Mouse (Mus musculus): Measurements from ENCODE around the gene Cyp4f39. TPM values are rescaled to one million over a fixed set of nuclear protein-coding genes. Genes with fewer than 3 reads are reported as not detected.

Cyp4f39 gene
- total RNA-seq (2021): not detected
- long read RNA-seq, experiment 1, partial matches to known transcripts: 1 of 1 reads
- long read RNA-seq, experiment 1, other reads (novel, unspliced or antisense): 0 of 1 reads
- long read RNA-seq, experiment 2: 0 reads

DNA sequence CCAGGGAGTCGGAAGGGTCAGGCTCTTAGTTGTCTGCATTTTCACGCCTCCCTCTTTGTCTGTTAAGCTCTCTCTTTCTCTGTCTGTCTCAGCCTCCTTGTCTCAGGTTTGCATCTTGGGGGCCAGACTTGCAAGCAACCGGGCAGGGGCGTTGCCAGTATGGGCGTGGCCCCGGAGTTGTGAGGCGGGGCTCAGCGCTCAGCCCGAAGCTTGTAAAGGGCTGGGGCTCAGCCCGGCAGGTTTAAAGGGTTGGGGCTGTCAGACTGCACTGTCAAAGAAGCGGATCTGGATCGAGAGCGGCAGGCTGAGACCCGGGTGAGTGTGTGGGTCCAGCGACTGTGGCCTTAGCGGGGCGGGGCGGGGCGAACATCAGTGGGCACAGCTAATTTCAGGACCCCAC lies at the start of gene Cyp4f39:
Cyp4f39 (plus strand) TSS at position 242 of the 400 bp plus-strand sequence.
- intact Hi-C loops (cut with DNase I): no loop called here

DNA sequence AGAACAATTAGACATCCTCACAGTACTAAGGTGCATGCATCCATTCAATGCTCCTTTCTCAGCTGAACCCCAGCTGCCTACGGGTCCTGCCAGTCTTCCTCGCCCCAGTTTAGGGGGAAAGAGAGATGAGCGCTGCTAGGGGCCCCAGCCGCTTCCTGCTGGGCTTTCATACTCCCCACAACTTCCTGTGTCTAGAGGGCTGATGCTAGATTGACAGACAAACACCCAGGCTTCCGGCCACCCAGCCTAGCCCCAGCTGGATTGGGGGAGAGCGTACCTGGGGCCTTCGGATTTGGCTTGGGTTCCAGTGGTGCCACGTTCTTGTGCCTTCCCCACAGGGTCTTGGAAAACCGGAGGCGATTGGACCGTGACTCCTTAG lies 49.8 kb upstream of the Cyp4f39 start:
- DNase-seq (ENCODE audit: low spot score in 2 of 2): no peak
- intact Hi-C loops (cut with DNase I): no loop called here

More for the DNA sequence above, at the start of gene Cyp4f39:
- DNase-seq (ENCODE audit: low spot score in 2 of 2): no peak

DNA sequence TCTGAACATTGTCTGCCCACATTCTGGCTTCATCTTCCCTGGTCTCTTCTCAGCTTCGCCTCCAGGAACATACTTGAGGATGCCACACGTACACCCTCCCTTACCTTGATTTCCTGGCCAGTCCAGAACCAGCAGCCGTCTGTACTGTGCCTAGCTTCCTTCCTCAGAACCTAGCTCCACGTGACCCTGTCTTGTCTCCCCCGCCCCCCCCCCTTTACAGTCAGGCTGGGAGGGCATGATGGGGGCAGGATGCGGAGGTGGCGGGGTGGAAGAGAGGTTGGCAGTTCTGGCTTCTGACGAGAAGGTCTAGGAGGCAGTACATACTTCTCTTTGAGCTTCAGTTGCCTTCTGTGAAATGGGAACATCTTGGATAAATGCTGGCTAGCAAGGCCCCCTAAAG lies 49.1 kb upstream of the Cyp4f39 start, which contains the start of gene Rasal3:
Rasal3 (minus strand) TSS at position 167 of the 400 bp plus-strand sequence.
- intact Hi-C loops (cut with DNase I): no loop called here

DNA sequence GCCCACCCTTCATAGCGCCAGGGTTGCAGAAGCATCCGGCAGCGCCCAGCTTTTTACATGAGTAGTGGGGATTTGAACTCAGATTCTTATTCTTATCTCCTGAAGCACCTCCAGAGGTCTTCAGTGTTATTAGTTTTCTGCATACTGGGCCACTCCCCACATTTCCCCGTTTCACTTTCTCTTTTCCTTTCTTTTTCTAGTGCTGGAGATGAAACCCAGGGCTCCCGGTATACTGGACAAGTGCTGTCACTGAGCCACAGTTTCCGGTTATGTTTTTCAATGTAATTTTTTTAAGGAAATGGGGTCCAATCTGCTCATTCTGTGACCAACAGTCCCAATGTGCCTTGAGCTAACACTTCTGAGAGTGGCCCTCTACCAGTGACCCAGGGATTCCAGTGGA lies 40.6 kb upstream of the Cyp4f39 start:
- no peak for DNase-seq (ENCODE audit: low spot score in 2 of 2)

More for the DNA sequence above, 49.1 kb upstream of the Cyp4f39 start, which contains the start of gene Rasal3:
- DNase-seq (ENCODE audit: low spot score in 2 of 2): no peak

DNA sequence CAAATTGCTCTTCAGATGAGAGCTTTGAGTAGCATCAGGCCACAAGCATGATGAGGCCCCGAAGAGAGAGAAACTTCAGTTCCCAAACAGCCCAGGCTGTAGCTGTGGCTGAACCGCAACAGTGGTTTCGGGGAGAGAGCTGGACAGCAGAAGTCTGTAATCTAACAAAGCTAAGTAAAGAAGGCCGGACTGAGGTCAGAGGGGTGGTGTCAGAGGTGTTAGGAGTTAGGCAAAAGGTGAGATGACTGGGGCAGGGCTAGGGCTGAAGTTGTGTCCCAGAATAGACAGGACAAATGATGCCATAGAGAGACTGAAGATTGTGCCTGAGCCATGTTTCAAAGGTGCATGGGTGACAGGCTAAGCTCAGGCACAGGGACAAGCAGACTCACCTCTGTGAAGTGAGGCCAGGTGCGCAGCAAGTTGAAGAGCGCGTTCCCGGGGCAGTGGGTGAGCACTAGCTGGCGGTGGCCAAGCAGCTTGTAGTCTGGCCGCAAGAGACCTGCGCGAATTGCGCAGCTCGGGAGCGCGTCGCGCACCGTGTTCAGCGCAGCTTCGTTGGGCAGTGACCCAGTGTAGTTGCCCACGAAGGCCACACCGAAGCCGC lies 37.0 kb upstream of the Cyp4f39 start:
- intact Hi-C loops (cut with DNase I): no loop called here
- DNase-seq (ENCODE audit: low spot score in 2 of 2): no peak

More for the DNA sequence above, 40.6 kb upstream of the Cyp4f39 start:
- intact Hi-C loops (cut with DNase I): no loop called here

DNA sequence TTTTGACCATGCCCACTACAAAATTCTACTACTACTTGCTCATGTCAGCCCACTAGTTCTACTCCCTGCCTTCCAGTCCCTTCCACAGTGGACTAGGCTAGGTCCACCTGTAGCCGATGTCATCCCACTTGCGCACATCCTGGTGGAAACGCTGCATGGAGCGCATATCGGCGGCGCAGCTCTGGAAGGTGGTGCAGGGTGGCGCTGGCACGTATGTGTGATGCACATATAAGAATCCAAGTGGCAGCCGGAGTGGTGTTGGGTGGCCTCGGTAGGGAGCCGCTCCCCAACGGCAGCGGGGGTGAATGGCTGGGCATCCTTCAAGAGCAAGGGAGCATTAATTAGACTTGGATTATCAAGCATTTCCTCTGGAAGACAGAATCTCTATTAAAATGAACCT lies 35.8 kb upstream of the Cyp4f39 start:
- intact Hi-C loops (cut with DNase I): no loop called here
- DNase-seq (ENCODE audit: low spot score in 2 of 2): no peak

DNA sequence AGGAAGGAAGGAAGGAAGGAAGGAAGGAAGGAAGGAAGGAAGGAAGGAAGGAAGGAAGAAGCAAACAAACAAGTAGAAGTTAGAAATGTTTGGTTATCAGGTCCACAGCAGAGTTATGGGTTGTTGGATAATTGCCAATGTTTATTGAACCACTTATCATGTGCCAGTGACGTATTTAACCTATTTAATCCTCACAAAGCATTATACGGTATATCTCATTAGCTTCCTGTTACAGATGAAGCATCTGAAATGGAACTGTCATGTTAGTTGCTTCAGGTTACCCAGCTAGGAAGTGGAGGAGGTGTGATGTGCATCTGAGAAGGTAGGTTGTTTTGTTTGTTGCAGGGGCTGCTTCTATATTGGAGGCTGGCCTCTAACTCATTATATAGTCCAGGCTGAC lies 32.5 kb upstream of the Cyp4f39 start:
- intact Hi-C loops (cut with DNase I): no loop called here
- DNase-seq (ENCODE audit: low spot score in 2 of 2): no peak

DNA sequence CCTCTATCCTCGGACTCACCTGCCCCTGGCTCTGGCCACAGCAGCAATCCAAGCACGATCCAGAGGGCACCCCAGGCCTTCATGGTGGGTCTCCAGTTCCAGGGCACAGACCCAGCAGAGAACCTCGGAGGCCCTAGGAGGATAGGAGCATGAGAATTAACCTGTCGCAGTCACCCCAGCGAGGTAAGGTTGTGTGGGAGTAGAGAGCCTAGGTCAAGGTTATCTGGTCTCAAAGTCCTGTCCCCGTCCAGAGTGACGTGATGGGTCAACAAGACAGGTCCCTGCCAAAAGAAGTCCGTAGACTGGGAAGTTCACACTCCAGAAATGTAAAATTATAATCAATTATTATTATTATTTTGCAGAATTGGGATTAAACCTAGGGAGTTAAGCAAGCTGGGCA lies 31.7 kb upstream of the Cyp4f39 start:
- DNase-seq (ENCODE audit: low spot score in 2 of 2): no peak

DNA sequence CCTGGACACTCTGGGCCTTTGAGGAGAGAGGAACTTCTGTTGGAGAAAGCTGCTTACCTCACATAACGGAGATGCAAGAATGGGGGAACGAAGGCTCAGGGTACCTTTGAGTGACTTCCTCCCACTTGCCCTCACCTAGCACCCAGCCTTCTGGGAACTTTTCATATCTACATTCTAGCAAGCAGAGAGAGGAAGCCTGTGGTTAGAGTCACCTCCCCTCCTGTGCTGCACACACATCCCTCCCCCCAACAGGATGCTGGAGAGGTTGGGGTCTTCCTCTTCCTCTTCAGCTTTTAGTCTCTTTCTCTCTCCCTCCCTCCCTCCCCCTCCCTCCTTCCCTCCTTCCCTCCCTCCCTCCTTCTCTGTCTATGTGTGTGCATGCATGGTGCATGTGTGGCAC lies 28.5 kb upstream of the Cyp4f39 start, which contains the start of gene Pglyrp2:
Pglyrp2 (minus strand) TSS at position 134 of the 400 bp plus-strand sequence.
- DNase-seq (ENCODE audit: low spot score in 2 of 2): no peak
- intact Hi-C loops (cut with DNase I): no loop called here

More for the DNA sequence above, 31.7 kb upstream of the Cyp4f39 start:
- intact Hi-C loops (cut with DNase I): no loop called here

DNA sequence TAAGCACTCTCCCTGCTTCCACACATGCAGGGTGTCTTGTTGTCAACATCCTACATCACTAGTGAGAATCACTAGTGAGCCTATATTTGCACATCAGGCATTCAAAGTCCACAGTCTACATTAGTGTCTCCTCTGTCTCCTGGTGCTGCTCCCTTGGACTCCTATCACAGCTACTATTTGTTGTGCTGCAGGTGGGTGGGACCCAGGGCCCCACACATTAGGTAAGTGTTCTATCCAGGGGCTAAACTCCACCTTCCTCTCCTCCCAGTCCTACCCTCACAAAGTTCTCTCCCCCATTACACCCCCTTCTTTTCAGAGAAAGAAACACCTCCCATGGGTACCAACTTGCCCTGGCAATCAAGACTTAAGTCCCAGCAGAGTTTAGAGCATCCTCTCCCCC lies 25.9 kb upstream of the Cyp4f39 start:
- DNase-seq (ENCODE audit: low spot score in 2 of 2): no peak
- intact Hi-C loops (cut with DNase I): no loop called here

DNA sequence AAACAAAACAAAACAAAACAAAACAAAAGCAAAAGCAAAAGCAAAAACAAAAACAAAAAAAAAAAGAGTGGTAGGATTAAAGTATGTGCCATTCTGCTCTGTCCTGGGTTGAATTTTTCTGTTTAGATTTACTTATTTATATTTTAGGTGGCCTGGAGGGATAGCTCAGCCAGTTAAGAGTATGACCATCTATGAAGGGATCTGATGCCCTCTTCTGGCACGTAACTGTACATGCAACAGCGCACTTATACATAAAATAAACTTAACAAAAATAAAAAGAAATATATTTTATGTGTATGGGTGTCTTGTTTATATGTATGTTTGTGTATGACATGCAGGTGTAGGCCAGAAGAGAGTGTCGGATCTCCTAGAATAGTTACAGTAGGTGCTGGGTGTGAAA lies 20.6 kb upstream of the Cyp4f39 start:
- intact Hi-C loops (cut with DNase I): loop anchor here (5.0 kb wide), 2 partner anchors 45 to 85 kb away; partner anchors contain the start of gene Wiz
- peak; percentile 4 to 6 for DNase-seq (ENCODE audit: low spot score in 2 of 2)

DNA sequence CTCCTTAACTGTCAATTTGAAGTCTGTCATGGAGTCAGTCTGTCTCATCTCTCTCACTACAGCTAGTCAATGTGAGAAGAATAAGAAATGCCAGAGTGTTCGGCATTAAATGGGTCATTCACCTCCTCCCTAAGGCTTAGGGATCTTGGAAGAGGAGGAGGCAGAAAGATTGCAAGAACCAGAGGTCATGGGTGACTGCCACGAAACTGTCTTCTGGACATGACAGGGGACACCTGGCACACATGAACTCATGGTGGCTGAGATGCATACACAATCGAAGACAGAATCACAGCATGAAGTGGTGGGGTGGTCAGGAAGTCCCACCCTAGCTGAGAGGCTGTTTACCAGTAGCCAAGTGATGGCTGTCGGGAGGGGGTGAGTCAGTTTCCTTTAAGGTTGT lies 18.2 kb upstream of the Cyp4f39 start:
- intact Hi-C loops (cut with DNase I): loop anchor here (5.0 kb wide), 2 partner anchors 47 to 87 kb away; partner anchors contain the start of gene Wiz
- no peak for DNase-seq (ENCODE audit: low spot score in 2 of 2)

DNA sequence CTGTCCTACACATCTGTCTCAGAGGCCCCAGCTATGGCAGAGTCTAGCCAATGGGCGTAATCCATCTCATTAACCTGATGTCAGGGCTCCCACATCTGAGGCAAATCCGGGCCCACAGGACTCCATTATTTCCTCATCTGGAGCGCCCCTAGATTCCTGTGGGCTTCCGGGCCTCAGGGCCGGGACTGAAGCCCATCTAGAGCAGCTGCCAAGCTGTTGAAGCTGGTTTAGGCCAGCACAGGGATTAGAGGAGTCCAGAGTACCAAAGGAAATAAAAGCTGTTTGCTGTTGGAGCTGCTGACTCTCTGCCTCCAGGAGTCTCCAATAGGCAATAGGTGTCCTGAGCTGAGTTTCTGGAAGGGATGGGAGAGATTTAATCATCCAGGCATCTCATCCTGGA lies 17.4 kb upstream of the Cyp4f39 start:
- no peak for DNase-seq (ENCODE audit: low spot score in 2 of 2)
- intact Hi-C loops (cut with DNase I): no loop called here

DNA sequence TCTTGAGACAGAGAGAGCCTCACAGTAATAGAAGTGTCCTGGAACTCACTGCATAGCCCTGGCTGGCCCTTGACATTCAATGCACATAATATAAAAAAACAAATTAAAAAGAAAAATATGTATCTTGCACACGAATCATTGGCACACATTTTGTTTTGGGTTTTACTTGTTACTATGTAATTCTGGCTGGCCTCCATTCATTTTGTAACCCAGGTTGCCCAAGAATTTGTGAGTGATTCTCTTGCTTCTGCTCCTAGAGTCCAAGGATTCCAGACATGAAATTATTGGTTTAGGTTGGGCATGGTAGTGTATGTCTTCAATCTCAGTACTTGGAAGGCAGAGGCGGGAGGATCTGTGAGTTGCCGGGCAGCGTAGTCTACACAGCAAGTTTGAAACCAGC lies 15.4 kb upstream of the Cyp4f39 start:
- DNase-seq (ENCODE audit: low spot score in 2 of 2): no peak
- intact Hi-C loops (cut with DNase I): no loop called here

DNA sequence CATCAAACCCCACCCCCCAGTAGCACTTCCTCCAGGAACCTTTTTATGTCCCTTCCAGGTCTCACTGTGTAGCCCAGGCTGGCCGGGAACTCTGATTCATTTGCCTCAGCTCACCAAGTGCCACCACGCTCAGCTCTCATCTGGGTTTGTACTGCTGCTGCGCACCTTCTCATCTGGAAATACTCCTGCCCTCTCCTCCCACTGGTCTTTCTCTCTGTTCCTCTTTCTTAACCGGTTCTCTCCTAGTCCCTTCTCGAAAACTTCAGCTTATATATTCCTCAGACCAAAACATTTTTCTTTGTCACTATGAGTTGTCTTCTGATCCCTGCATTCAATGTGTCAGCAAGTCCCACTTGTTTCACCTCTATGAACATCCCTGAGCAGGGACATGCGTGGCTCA lies 9.3 kb upstream of the Cyp4f39 start:
- intact Hi-C loops (cut with DNase I): no loop called here
- DNase-seq (ENCODE audit: low spot score in 2 of 2): no peak

DNA sequence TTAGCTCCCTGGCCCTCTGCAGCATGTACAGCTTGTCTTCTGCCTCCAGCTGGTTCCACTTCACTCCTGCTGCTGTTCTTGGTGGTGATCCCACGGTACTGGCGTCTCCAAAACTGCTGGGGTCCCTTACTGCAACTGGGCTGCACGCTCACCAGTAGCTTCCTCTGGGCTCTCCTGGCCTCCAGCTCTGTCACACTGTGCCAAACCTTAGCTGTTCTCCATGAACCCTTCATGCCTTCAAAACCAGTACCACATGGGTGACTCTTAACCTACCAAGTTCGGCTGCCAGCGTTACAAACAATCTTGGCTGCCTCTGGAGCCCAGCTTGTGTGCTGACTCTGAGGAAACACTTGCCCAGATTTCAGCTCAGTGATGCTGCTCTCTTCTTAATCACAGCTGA lies 7.5 kb upstream of the Cyp4f39 start:
- no peak for DNase-seq (ENCODE audit: low spot score in 2 of 2)
- intact Hi-C loops (cut with DNase I): no loop called here

DNA sequence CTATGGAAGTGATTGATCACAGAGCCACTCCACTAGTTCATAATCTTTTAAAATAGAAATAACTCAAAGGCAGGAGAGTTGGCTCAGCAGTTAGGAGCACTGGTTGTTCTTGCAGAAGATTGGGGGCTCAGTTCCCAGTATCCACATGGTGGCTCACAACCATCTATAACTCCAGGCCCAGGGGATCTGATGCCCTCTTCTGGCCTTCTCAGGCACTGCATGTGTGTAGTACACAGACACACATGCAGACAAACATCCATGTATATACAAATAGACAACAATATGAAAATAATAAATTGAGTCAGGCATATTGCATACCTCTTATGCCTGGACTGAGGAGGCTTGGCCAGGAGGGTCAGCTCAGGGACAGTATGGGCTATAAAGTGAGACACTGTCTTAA lies 5.3 kb upstream of the Cyp4f39 start:
- no peak for DNase-seq (ENCODE audit: low spot score in 2 of 2)
- intact Hi-C loops (cut with DNase I): no loop called here

DNA sequence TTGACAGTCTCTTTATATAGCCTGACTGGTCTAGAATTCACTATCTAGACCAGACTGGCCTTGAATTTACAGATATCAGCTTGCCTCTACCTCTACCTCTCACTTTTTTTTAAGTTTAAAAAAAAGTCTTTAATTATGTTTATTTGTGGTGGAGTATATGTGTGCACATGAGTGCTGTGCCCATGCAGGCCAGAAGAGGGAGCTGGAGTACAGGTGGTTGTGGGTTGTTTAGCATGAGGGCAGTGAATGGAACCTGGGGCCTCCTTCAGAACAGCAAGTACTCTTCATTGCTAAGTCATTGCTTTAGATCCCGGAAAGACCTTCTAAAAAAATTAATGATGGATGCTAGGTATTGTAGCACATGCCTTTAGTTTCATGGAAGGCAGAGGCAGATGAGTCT lies 3.5 kb upstream of the Cyp4f39 start:
- intact Hi-C loops (cut with DNase I): no loop called here
- DNase-seq (ENCODE audit: low spot score in 2 of 2): no peak

DNA sequence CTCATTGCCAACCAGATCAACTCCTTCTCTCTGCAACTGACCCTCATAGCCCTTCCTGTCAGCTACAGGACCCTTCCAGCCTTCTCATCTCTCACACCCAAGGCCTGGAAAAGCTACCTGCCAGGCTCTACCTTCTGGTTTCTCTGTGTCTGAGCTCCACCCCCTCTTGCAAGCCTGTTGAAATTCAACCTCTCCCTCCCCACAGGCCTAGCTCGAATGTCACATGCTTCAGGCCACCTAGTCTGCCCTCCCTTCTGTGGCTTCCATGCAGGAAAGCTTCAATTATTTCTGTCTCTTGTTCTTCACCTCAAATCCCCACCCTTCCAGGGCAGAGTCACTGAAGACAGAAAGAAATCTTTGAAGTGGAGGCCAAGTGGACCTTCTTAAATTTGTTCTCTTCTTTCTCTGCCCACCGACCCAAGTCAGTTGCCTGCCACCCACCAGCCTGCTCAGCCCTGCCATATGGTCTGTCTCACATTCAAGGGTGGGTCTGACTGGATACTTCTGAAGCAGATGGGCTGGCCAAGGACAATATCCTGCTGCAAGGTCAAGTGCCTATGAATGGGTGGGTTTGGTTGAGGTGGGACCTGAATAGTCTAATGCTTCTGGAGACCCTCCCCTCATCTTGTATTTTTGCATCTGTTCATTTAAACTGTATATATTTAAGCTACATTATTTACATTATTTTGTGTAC lies 1.5 kb upstream of the Cyp4f39 start:
- intact Hi-C loops (cut with DNase I): no loop called here
- no peak for DNase-seq (ENCODE audit: low spot score in 2 of 2)

DNA sequence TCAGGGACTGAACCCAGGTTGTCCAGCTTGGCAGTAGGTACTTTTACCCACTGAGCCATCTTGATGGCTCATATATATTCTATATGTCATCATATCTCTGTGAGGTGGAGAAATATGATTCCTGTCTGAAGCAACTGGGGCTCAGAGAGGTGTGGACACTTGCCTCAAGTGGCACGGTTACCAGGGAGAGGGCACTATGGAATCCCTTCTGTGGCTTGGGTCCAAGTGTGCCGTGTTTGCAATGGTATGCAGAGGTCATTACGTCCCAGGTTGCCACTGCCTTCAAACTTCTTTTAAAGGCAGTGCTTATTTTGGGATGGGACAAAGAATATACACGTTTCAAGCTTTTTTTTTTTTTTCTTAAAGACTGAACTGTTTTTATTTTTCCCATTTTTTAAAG lies 1.7 kb downstream of the Cyp4f39 start:
- no peak for DNase-seq (ENCODE audit: low spot score in 2 of 2)
- intact Hi-C loops (cut with DNase I): no loop called here

DNA sequence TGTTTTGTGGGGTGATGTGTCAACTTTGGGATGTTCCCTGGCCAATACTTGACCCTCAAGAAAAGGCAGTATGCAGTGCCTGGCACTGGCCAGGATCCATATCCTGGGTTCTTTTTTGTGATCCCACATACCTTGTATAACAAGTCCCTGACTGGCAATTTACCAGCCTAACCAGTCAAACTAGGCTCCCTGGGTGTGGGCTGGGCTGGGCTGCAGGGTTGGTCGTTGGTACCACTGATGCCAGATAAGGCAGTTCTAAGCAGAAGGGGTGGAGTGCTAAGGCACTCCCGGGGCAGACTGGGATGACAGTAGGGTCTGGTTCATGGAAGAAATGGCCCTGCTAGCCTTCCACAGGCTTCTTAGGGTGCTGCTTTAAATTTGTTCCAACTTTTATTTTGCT lies 2.5 kb downstream of the Cyp4f39 start:
- DNase-seq (ENCODE audit: low spot score in 2 of 2): no peak
- intact Hi-C loops (cut with DNase I): no loop called here

Data from left cerebral cortex, postnatal 14 days (tissue).